Mouse (Mus musculus): Measurements from ENCODE around the gene Fads6. TPM values are rescaled to one million over a fixed set of nuclear protein-coding genes. Genes with fewer than 3 reads are reported as not detected.

Fads6 gene
- total RNA-seq, 2 experiments from 2014 or later = 0.58 to 2.3 TPM

DNA sequence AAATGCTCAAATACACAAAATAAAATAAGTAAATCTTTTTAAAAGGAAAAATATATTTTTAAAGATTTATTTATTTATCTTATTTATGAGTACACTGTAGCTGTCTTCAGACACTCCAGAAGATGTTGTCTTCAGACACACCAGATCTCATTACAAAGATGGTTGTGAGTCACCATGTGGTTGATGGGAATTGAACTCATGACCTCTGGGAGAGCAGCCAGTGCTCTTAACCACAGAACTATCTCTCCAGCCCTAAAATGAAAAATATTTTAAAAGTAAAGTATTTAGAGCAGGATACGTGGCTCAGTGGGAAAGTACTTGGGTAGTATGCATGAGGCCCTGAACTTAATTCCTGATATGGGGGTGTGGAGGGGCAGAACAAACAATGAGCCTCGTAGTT lies 3.9 kb upstream of the Fads6 start:
- ATAC-seq (ENCODE audit: poor library complexity, severe bottlenecking) = no peak

DNA sequence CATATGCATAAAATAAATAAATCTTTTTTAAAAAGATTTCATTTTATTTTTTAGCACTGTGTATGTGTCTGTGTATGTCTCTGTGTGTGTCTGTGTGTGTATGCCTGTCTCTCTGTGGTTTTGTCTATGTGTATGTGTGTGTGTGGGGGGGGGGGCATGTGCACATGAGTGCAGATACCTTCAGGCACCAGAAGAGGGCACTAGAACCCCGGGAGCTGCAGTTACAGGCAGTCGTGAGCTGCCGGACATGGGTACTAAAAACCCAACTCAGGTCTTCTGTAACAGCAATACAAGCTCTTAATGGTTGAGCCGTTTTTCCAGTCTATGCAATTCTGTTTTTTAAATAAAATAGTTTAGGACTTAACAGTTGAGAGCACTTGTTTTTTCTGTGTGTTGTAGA lies 3.3 kb upstream of the Fads6 start:
- no peak for ATAC-seq (ENCODE audit: poor library complexity, severe bottlenecking)

GRCm38 (mm10) chr11:115298160-115298559 lies 697 bp upstream of the Fads6 start:
- ATAC-seq (ENCODE audit: poor library complexity, severe bottlenecking) = no peak

- no peak for ATAC-seq (ENCODE audit: poor library complexity, severe bottlenecking)
Observed at GRCm38 (mm10) chr11:115296471-115297210, 822 bp downstream of the Fads6 start.

GRCm38 (mm10) chr11:115295939-115296338 lies 1.5 kb downstream of the Fads6 start:
- no peak for ATAC-seq (ENCODE audit: poor library complexity, severe bottlenecking)

- ATAC-seq (ENCODE audit: poor library complexity, severe bottlenecking) = no peak
Observed at GRCm38 (mm10) chr11:115292631-115293375, 4.7 kb downstream of the Fads6 start.

GRCm38 (mm10) chr11:115291503-115291902 lies 6.0 kb downstream of the Fads6 start:
- no peak for ATAC-seq (ENCODE audit: poor library complexity, severe bottlenecking)

DNA sequence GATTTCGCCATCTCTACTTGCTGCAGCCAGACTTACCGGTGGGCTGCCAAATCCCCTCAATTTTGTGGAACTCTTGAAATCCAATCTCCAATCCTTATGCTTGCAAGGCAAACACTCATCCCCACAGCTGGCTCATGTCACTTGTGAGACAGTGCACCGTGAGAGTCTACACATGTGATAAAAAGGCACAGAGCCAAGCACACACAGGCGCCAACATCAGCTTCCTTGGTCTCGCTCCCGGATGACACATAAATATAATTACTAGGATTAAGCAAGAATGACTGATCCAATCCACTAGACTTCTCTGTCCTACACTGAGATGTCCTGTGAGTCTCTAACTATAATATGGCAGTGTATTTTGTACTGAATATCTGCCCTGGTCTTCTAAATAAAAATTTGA lies 6.5 kb downstream of the Fads6 start:
- no peak for ATAC-seq (ENCODE audit: poor library complexity, severe bottlenecking)

DNA sequence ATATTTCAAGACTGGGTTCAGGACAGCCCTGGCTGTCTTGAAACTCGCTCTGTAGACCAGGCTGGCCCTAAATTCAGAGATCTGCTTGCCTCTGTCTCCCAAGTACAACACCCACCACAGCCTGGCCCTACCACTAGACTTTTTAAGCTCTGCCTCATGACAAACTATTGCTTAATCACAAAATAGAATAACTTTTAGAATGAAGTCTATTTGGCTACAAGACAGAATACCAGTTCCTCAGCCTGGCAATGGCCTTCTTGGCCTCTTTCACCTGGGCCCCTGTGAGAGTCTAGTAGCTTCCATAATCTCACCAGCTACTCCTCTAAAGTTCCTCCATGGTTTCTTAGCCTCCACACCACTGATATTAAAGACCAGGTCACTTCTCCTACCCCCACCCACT lies 7.1 kb downstream of the Fads6 start:
- no peak for ATAC-seq (ENCODE audit: poor library complexity, severe bottlenecking)

- no peak for ATAC-seq (ENCODE audit: poor library complexity, severe bottlenecking)
Observed at GRCm38 (mm10) chr11:115289885-115290284, 7.6 kb downstream of the Fads6 start.

- ATAC-seq (ENCODE audit: poor library complexity, severe bottlenecking) = no peak
Observed at GRCm38 (mm10) chr11:115288305-115288704, 9.2 kb downstream of the Fads6 start.

DNA sequence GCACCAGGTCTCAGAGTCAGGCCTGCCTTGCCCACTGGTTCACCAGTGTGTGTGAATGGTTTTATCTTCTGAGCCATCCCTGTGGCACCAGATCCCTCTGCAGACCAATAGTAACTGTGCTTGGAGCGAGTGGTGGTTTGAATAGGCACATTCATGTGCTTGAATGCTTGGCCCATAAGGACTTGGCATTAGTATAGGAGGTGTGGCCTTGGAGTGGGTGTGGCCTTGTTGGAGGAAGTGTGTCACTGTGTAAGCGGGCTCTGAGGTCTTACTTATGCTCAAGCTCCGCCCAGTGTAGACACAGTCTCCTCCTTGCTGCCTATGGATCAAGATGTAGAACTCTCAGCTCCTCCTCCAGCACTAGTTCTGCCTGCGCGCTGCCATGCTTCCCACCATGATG lies 10.1 kb downstream of the Fads6 start:
- ATAC-seq (ENCODE audit: poor library complexity, severe bottlenecking) = 0 out of 2 replicates have a peak, but pooled peaks have one; percentile 20

GRCm38 (mm10) chr11:115286201-115286993 lies 11.1 kb downstream of the Fads6 start:
- ATAC-seq (ENCODE audit: poor library complexity, severe bottlenecking) = no peak

DNA sequence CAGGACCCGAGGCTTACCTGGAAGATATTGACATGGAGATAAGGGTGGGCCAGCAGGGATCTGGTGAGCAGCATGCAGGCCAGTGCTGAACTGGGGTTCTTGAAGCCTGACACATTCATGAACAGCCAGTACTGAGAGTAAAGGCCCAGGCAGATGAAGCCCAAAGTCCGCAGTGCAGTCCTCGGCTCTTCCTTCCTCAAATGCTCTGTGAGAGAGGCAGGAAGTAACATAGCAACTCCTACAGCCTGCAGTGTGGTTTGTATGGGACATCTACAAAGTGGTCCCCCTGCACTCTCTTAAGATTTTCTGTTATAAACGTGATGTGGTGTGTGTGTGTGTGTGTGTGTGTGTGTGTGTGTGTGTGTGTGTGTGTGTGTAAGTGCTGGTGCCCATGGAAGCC lies 12.2 kb downstream of the Fads6 start:
- peak; percentile 93 for ATAC-seq (ENCODE audit: poor library complexity, severe bottlenecking)

DNA sequence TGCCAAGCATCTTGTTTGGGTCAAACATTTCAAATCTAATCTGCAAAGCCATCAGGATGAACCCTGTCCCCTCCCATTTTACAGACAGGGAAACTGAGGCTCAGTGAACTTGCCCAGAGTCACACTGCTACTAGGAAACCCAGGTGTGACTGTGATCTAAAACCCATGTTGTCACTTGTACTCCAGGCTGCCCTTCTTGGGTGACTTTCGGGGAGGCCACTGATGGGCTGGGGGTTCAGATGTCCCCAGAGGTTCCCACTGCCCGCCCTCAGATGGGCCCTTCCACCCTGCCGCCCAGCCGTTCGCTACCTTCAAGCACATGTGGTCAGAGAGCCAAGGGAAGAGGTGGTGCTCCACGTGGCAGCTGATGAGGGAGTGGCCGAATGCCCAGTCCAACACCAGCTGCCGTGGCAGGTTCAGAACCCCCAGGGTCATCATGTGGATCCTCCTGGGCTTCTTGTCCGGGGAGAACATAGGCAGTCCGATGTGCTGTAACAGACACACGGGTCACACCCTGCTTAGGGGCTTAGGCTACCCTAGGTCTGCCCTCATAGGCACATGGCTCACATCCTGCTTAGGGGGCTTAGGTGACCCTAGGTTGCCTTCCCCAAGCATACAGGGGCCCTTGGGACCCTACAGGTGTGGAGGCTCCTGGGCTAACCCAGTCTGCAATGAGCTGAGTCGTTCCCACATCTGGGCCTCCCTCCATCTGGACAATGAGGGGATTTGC lies 13.4 kb downstream of the Fads6 start:
- ATAC-seq (ENCODE audit: poor library complexity, severe bottlenecking) = no peak

DNA sequence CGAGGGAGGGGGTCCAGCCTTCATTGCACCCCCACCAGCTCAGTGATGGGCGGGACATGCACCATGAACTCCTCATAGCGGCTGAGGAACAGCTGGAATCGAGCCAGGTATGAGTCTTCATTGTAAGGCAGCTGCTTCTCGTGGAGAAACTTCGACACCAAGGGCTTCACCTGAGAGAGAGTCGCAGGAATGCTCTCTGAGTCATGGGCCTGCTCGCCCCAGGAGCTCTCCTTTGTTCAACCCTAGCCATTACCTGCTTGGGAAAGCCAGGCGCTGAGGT lies 14.0 kb downstream of the Fads6 start:
- ATAC-seq (ENCODE audit: poor library complexity, severe bottlenecking) = no peak

GRCm38 (mm10) chr11:115282723-115283485 lies 14.6 kb downstream of the Fads6 start:
- ATAC-seq (ENCODE audit: poor library complexity, severe bottlenecking) = no peak

DNA sequence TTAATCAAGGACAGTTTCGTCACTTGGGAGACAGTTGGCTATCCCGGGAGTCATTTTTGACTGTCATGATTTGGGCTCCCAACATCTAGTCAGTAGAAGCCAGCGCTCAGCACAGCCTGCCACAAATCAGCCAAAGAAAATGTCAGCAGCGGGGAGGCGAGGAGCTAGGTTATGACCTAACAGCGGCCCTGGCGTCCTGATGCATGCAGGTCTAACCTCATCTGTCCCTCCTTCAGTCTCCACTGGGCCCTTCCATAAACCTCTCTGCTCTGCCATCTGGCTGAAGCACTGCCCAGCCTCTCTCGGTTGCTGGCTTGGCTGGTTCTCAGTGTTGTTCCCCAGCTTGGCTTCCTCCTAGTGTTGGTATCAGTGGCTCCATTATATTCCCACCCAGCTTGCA lies 15.2 kb downstream of the Fads6 start:
- no peak for ATAC-seq (ENCODE audit: poor library complexity, severe bottlenecking)

GRCm38 (mm10) chr11:115279726-115280125 lies 17.7 kb downstream of the Fads6 start:
- no peak for ATAC-seq (ENCODE audit: poor library complexity, severe bottlenecking)

GRCm38 (mm10) chr11:115278176-115278575 lies 19.3 kb downstream of the Fads6 start:
- no peak for ATAC-seq (ENCODE audit: poor library complexity, severe bottlenecking)

Measured in megakaryocyte, adult 5-6 weeks (primary cell).